Mouse (Mus musculus) intestine, postnatal 0 days (tissue): Measurements from ENCODE around the gene Nkapd1. TPM values are rescaled to one million over a fixed set of nuclear protein-coding genes. Genes with fewer than 3 reads are reported as not detected.

ENCODE experiments used
- ATAC-seq: fragments of 200-750 bp; cut with Nextera tagmentation; 2 replicates; pipeline ENCODE4 v1.8.0; 2017; ENCODE audit warnings: mild to moderate bottlenecking, moderate TSS enrichment, moderate library complexity
- H3K27ac ChIP-seq: fragments of 300-500 bp; sonication (generic); 2 replicates; pipeline ENCODE4 v1.5.1; 2014; ENCODE audit warnings: mild to moderate bottlenecking, low read depth, low read length, moderate library complexity
- H3K27me3 ChIP-seq: fragments of 300-500 bp; sonication (generic); replicated peaks from 2 replicates; pipeline ENCODE4 v1.6.1; 2014; ENCODE audit warnings: low read length, mixed read lengths; ENCODE audit not compliant: control insufficient read depth, insufficient read depth
- H3K36me3 ChIP-seq: fragments of 300-500 bp; sonication (generic); 2 replicates; pipeline ENCODE4 v1.6.1; 2014; ENCODE audit warnings: mild to moderate bottlenecking, moderate library complexity; ENCODE audit not compliant: control insufficient read depth, insufficient read depth
- H3K4me1 ChIP-seq: fragments of 300-500 bp; sonication (generic); replicated peaks from 2 replicates; pipeline ENCODE4 v1.6.1; 2014; ENCODE audit warnings: antibody characterized with exemption, low read length, mixed read lengths; ENCODE audit not compliant: control insufficient read depth, insufficient read depth
- H3K4me2 ChIP-seq: fragments of 300-500 bp; sonication (generic); replicated peaks from 2 replicates; pipeline ENCODE4 v1.6.1; 2014; ENCODE audit warnings: low read depth, mild to moderate bottlenecking, moderate library complexity
- H3K4me3 ChIP-seq: fragments of 300-500 bp; sonication (generic); 2 replicates; pipeline ENCODE4 v1.5.1; 2014; ENCODE audit warnings: low read depth, low read length
- H3K9ac ChIP-seq: fragments of 300-500 bp; sonication (generic); 2 replicates; pipeline ENCODE4 v1.6.1; 2014; ENCODE audit warnings: mild to moderate bottlenecking, low read depth, low read length
- H3K9me3 ChIP-seq: fragments of 300-500 bp; sonication (generic); 2 replicates; pipeline ENCODE4 v1.6.1; 2016; ENCODE audit warnings: mixed run types; ENCODE audit not compliant: control insufficient read depth
- CTCF ChIP-seq: sonication (generic); IDR thresholded peaks from 2 replicates; pipeline ENCODE4 v1.5.1; 2016; ENCODE audit warnings: low read depth, mild to moderate bottlenecking, control low read depth, antibody characterized with exemption, moderate library complexity
- WGBS: fragments of 180-500 bp; shearing (Covaris S2); extraction: QIAGEN DNeasy Blood & Tissue Kit; methylation state at CpG from one replicate; pipeline ENCODE4 v1.1.7; 2014; 5-methylcytosine and 5-hydroxymethylcytosine counted together
- polyA plus RNA-seq: library from polyadenylated mRNA; unstranded; fragments of >200 nt; fragmentation: Nextera tagmentation; extraction: Ambion mirVana; gene quantifications from 2 replicates; pipeline ENCODE4 v1.2.1, GENCODE M21; 2015

Nkapd1 gene
- polyA plus RNA-seq, 1 experiment from 2014 or later = 14.6 TPM

GRCm38 (mm10) chr9:50603998-50604324 lies 13.3 kb downstream of the Nkapd1 start:
- peak; percentile 59 for TF ChIP-seq CTCF
- WGBS = under 1% methylated on average over 24 of the region's 24 CpGs
- peak; percentile 72 for ATAC-seq

GRCm38 (mm10) chr9:50603189-50603997 lies 13.9 kb downstream of the Nkapd1 start, which contains the start of the genes Sdhd and Timm8b:
TSS of gene Sdhd (minus strand) at chr9:50603812.
TSS of gene Timm8b (plus strand) at chr9:50603910.
- Histone ChIP-seq H3K27me3 (no peaks in the 10 kb centered on the region), H3K4me3 (peak within 1 kb of the TSS; percentile 71), H3K27ac (peak within 1 kb of the TSS; percentile 96), H3K4me1 (0 out of 2 replicates have a peak, but pooled peaks cover 8% of the 10 kb centered on the region), H3K36me3 (peaks cover 44% of the 10 kb centered on the region), H3K9me3 (no peaks in the 10 kb centered on the region), H3K4me2 (peak within 1 kb of the TSS; percentile 84), H3K9ac (peak within 1 kb of the TSS; percentile 75)
- under 1% methylated on average over 48 of the region's 48 CpGs for WGBS
- no peak for TF ChIP-seq CTCF
- ATAC-seq = peak; percentile 96

More at GRCm38 (mm10) chr9:50603998-50604324, 13.3 kb downstream of the Nkapd1 start:
- no peaks in the 10 kb centered on the region for H3K27me3 ChIP-seq
- H3K9me3 ChIP-seq = no peaks in the 10 kb centered on the region
- H3K4me2 ChIP-seq = peak overlapping the region; percentile 84
- peaks cover 41% of the 10 kb centered on the region for H3K36me3 ChIP-seq
- H3K4me3 ChIP-seq = peak overlapping the region; percentile 71
- 0 out of 2 replicates have a peak, but pooled peaks cover 8% of the 10 kb centered on the region for H3K4me1 ChIP-seq
- H3K9ac ChIP-seq = peak overlapping the region; percentile 75
- peak overlapping the region; percentile 96 for H3K27ac ChIP-seq

GRCm38 (mm10) chr9:50602055-50602845 lies 15.0 kb downstream of the Nkapd1 start:
- ATAC-seq = no peak
- peak overlapping the region; percentile 75; the same call in 1 of the 2 replicates for H3K9ac ChIP-seq
- peak overlapping the region; percentile 71 for H3K4me3 ChIP-seq
- H3K4me1 ChIP-seq = 0 out of 2 replicates have a peak, but pooled peaks cover 8% of the 10 kb centered on the region
- no peaks in the 10 kb centered on the region for H3K9me3 ChIP-seq
- 41% methylated on average over 7 of the region's 7 CpGs for WGBS
- no peak for TF ChIP-seq CTCF
- no peak overlapping the region for H3K27ac ChIP-seq
- peak overlapping the region; percentile 84 for H3K4me2 ChIP-seq
- H3K27me3 ChIP-seq = no peaks in the 10 kb centered on the region
- peaks cover 47% of the 10 kb centered on the region for H3K36me3 ChIP-seq

- H3K9ac ChIP-seq = 0 out of 2 replicates have a peak overlapping the region, but pooled peaks have one; percentile 7
- 0 out of 2 replicates have a peak, but pooled peaks cover 8% of the 10 kb centered on the region for H3K4me1 ChIP-seq
- TF ChIP-seq CTCF = no peak
- 0 out of 2 replicates have a peak overlapping the region, but pooled peaks have one; percentile 71 for H3K4me3 ChIP-seq
- peak overlapping the region; percentile 84 for H3K4me2 ChIP-seq
- ATAC-seq = no peak
- 60% methylated on average over 6 of the region's 6 CpGs for WGBS
- H3K9me3 ChIP-seq = no peaks in the 10 kb centered on the region
- no peak overlapping the region for H3K27ac ChIP-seq
- H3K27me3 ChIP-seq = no peaks in the 10 kb centered on the region
- H3K36me3 ChIP-seq = peaks cover 48% of the 10 kb centered on the region
These were observed 15.7 kb downstream of the Nkapd1 start for GRCm38 (mm10) chr9:50601536-50601935.

GRCm38 (mm10) chr9:50596973-50597372 lies 20.3 kb downstream of the Nkapd1 start:
- TF ChIP-seq CTCF = no peak
- no peak overlapping the region for H3K9ac ChIP-seq
- peaks cover 59% of the 10 kb centered on the region for H3K36me3 ChIP-seq
- WGBS = 90% methylated on average over 8 of the region's 8 CpGs
- no peak overlapping the region for H3K27ac ChIP-seq
- no peaks in the 10 kb centered on the region for H3K9me3 ChIP-seq
- no peak for ATAC-seq
- H3K4me1 ChIP-seq = 0 out of 2 replicates have a peak, but pooled peaks cover 5% of the 10 kb centered on the region
- H3K4me2 ChIP-seq = no peak overlapping the region
- no peak overlapping the region for H3K4me3 ChIP-seq
- H3K27me3 ChIP-seq = no peaks in the 10 kb centered on the region

GRCm38 (mm10) chr9:50594794-50595417 lies 22.4 kb downstream of the Nkapd1 start:
- peak; percentile 82 for ATAC-seq
- Histone ChIP-seq H3K9me3 (no peaks in the 10 kb centered on the region), H3K36me3 (peaks cover 48% of the 10 kb centered on the region), H3K9ac (no peak overlapping the region), H3K4me2 (0 out of 2 replicates have a peak overlapping the region, but pooled peaks have one; percentile 25), H3K4me3 (no peak overlapping the region), H3K27me3 (no peaks in the 10 kb centered on the region), H3K27ac (peak overlapping the region; percentile 29), H3K4me1 (no peaks in the 10 kb centered on the region)
- 35% methylated on average over 12 of the region's 12 CpGs for WGBS
- no peak for TF ChIP-seq CTCF
